Mouse (Mus musculus): ENCODE measurements around the gene Tob1. TPM values are rescaled to one million over a fixed set of nuclear protein-coding genes. Genes with fewer than 3 reads are reported as not detected.
A peak's percentile ranks its signal among the peaks of the same experiment; 100 is the strongest.

Gene Tob1
- total RNA-seq (2021) (100 to 1,000 TPM; 208 to 296 TPM), polyA plus RNA-seq (2012; rRNA removed) (332 and 340 TPM in 2 replicates)
- long read RNA-seq, transcript Tob1-201 (2 exons, 2,288 nt): major isoform, 270 of 285 reads
- long read RNA-seq, partial matches to known transcripts: 0 of 285 reads
- long read RNA-seq, other reads (novel, unspliced or antisense): 15 of 285 reads

GRCm38 (mm10) chr11:94211124-94211603, at the start of gene Tob1:
Gene Tob1, plus strand, starts transcription at chr11:94211454.
- peak; percentile 99 for DNase-seq

- peak; percentile 54 for DNase-seq
Observed at GRCm38 (mm10) chr11:94161867-94162581, 49.2 kb upstream of the Tob1 start.

GRCm38 (mm10) chr11:94163005-94163767, 48.1 kb upstream of the Tob1 start:
- DNase-seq: peak; percentile 89

GRCm38 (mm10) chr11:94165745-94166144, 45.5 kb upstream of the Tob1 start:
- no peak for DNase-seq

- DNase-seq: no peak
Observed at GRCm38 (mm10) chr11:94168238-94168637, 43.0 kb upstream of the Tob1 start.

- no peak for DNase-seq
Observed at GRCm38 (mm10) chr11:94169596-94169995, 41.7 kb upstream of the Tob1 start.

GRCm38 (mm10) chr11:94171691-94172090, 39.6 kb upstream of the Tob1 start:
- no peak for DNase-seq

GRCm38 (mm10) chr11:94172186-94172585, 39.1 kb upstream of the Tob1 start:
- DNase-seq: no peak

GRCm38 (mm10) chr11:94173726-94174146, 37.5 kb upstream of the Tob1 start:
- DNase-seq: peak; percentile 73

- peak; percentile 77 for DNase-seq
Observed at GRCm38 (mm10) chr11:94175288-94175687, 36.0 kb upstream of the Tob1 start.

- peak; percentile 54 for DNase-seq
Observed at GRCm38 (mm10) chr11:94175694-94176093, 35.6 kb upstream of the Tob1 start.

GRCm38 (mm10) chr11:94177841-94178585, 33.2 kb upstream of the Tob1 start:
- DNase-seq: no peak

- no peak for DNase-seq
Observed at GRCm38 (mm10) chr11:94179768-94180167, 31.5 kb upstream of the Tob1 start.

GRCm38 (mm10) chr11:94180194-94180593, 31.1 kb upstream of the Tob1 start:
- DNase-seq: no peak

- no peak for DNase-seq
Observed at GRCm38 (mm10) chr11:94181694-94182093, 29.6 kb upstream of the Tob1 start.

GRCm38 (mm10) chr11:94182711-94183110, 28.5 kb upstream of the Tob1 start:
- peak; percentile 46 for DNase-seq

GRCm38 (mm10) chr11:94183120-94183519, 28.1 kb upstream of the Tob1 start:
- no peak for DNase-seq

- peak; percentile 52 for DNase-seq
Observed at GRCm38 (mm10) chr11:94183671-94184070, 27.6 kb upstream of the Tob1 start.

- DNase-seq: peak; percentile 79
Observed at GRCm38 (mm10) chr11:94189579-94189978, 21.7 kb upstream of the Tob1 start.

GRCm38 (mm10) chr11:94190665-94191064, 20.6 kb upstream of the Tob1 start:
- DNase-seq: no peak

GRCm38 (mm10) chr11:94193109-94193508, 18.1 kb upstream of the Tob1 start:
- no peak for DNase-seq

GRCm38 (mm10) chr11:94196311-94196710, 14.9 kb upstream of the Tob1 start:
- no peak for DNase-seq

All from adrenal gland, adult 2 months (tissue).